Mouse (Mus musculus): ENCODE results near the gene Pvalb. TPM values are rescaled to one million over a fixed set of nuclear protein-coding genes. Genes with fewer than 3 reads are reported as not detected.

The Pvalb gene
- total RNA-seq, 2 experiments from 2014 or later = 11,172 to 13,407 TPM

DNA sequence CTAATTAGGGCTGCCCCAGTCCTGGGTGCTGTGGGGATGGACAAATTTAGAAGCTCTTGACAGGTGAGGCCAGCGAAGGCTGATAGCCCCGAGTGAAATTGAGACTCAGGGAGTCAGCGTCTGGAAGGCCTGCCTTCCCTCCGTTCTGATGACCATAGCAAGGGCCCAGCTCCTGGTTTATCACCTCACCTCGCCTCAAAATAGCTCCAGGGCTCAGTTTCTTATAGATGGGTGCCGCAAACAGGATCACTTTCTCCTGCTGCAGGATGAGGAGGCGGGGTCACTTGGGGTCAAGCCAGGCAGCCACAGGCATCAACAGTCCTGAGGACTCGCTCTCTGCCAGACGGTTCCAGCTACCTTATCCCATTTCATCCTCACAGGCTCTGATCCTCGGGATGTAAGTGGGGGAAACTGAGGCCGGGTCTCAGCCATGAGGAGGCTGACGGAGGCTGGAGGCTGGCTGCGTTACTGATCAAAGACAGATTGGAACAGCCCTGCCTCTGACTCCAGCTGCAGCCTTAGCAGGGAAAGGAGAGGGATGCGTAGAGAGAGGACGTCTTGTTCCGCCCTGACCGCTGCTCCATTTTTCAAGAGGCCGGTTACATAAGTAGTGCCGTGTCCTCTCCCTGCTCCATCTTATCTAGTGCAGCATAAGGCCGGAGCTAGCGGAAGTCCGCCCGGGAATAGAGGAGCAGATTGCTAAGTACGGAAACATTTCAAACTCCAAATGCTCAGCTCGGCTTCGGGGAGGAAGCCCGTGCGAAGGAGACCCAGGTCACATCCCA, 10.9 kb downstream of the Pvalb start:
- DNase-seq = no peak

DNA sequence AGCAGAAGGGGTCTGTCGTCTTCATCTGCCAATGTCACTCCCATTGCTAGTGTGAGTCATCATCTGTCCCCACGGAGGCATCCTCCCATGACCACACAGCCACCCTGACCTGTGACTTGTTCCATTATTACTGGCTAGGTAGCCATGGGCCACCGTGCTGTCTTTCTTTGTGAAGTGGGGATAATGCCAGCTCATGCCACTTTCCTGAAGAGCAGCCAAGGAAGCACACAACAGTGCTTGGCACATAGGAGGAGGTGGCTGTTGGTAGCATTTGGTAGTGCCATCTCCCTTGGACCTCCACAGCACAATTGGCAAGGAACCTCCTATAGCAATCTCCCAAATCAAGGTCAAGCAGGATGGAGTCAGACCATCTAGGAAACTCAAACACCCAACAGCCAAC, 11.9 kb downstream of the Pvalb start:
- no peak for DNase-seq

DNA sequence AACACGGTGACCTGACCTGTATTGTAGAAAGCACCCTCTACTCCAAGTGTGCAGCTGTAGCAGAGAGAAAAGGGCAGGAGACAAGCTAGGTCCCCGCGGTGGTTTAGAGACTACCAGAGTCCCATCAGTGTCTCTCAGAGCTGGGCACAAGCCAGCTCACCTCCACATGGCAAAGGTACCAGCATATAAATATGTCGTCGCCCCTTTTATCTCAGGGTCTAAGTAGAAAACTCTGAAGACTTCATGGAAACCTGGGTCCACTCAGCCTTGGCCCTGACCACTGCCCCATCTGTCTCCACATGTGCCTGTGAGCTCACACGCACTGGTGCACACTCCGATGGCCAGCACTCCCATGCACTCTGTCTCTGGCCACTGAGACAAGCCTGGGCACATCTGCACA, 16.6 kb downstream of the Pvalb start:
- DNase-seq = no peak

DNA sequence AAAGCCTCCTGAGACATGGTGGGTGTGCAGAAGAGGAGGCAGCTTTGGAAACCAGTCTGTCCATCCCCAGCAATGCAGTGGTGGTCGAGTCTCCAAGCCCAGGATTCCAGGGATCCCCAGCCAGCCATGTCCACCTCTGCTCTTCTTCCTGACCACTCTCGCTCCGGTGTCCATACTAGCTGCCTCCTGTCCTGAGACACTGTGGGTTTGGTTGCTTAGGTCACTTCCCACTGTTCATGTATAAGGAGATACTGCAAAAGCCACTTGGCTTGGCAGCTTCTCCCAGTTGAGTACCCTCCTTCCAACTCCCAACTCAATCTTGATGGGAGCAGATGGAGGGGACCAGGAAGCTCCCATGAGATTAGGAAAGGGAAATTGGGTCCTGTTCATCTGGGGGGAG, 17.7 kb downstream of the Pvalb start:
- no peak for DNase-seq

DNA sequence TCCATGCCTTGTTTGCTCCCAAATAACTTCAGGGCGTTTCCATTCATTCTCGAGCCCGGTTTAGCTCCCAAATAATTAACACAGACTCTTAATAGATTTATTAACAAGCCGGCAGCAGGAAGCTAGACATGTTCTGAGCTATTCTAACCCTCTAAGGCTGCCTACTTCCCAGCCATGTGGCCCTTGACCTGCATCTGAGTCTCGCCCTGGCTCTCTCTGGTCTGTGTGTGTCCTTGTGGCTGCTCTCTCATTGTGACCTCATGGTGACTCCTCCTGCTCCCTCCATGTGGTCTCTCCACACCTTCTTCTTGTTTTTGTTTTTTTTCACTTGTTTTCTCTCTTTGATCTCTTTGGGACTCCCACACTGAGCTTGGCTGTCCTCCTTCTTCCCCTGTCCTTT, 19.3 kb downstream of the Pvalb start:
- no peak for DNase-seq

DNA sequence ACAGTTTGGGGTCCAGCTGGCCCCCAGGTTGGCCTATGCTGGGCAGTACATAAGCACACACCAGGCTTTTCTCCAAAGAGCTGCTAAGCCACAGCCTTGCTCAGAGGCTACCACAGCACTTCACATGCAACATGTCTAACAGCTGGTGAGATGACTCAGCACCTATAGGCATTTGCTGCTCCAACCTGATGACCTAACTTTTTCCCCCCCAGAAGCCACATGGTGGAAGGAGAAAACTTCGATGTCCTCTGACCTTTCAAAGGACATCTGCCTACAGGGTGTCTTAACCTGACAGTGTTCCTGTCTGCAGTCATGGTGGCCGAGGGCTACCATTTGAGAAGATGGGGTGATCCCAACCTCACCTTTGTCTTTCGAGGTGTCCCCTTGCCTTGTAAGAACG, 20.6 kb downstream of the Pvalb start:
- no peak for DNase-seq

DNA sequence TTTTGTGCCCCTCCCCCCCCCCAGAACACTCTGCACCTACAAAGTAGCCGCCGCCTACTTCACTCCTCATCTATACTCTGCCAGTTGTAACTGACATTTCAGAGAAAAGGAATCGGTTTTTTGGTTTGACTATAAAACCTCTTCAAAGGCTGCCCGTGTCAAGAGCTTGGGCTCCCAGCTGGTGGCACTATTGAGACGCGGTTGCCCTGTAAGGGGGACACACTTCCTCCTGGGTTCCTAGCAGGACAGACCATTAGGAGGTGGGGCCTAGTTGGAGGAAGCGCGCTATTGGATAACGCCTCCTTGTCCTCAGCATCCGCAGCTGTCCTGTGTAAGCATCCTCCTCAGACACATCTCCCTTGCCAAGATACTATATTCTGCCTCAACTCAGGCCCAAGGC, 21.3 kb downstream of the Pvalb start:
- DNase-seq = peak; percentile 49

DNA sequence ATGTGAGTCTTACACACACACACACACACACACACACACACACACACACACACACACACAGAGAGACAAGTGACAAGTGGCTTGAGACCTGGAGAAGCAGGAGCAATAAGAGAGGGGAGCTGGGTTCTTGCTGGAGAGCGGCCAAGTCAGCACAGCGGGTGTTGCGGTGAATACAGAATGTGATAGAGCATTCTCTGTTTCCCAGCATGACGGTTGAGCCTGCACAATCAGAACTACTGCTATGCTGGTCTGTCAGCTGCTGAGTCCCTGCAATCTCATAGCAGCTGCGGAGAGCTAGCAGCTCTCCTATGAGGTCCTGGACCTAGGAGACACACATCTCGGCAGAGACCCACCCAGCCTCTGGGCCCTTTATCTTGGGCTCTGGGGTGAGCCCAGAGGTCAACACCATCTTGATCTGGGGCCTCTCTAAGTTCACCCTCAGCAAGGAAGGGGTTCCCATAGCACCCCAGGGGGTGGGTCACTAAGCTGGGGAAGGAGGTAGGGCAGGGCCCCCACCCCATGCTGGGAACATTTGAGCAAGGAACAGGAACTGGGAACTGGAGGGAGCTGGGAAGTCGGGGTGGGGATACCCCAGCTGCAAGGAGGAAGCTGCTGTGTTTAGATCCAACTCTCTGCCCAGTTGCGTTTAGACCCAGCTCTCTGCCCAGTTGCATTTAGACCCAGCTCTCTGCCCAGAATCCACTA, 24.3 kb downstream of the Pvalb start:
- peak; percentile 52 for DNase-seq

DNA sequence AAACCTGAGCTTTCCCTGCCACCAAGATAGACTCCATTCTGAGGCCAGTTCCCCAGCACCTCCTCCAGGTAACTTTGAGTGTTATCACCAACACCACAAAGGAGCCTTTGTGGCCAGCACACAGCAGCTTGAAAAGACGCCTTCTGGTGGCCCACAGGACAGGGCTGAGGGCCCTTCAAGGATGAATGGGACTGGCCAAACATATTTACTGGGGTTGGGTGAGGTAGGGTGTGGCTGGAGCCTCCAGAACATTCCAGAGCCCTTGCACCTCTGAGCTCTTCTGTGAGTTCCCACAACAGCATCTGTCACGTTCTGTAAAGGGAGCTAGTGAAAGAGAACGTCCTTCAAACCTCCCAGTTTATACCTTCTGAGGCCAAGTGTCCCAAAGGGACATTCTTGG, 26.4 kb downstream of the Pvalb start:
- no peak for DNase-seq

DNA sequence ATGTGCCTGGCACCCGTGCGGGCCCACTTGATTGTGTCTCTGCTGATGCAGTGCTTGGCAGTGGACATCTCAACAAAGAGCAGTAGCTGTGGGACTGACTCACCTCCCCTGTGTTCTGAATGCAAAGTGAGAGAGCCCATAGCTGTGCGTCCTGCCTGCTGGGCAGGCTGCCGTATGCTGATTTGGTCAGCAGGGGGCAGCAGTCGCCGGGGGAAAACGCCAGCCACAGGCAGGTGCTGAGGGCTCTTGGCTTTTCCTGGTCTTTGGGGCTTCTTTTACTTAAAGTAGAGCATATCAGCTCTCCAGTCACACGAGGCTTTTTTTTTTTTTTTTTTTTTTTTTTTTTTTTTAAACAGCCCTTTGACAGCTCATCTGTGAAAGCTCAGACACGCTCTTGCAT, 27.8 kb downstream of the Pvalb start:
- peak; percentile 86 for DNase-seq

DNA sequence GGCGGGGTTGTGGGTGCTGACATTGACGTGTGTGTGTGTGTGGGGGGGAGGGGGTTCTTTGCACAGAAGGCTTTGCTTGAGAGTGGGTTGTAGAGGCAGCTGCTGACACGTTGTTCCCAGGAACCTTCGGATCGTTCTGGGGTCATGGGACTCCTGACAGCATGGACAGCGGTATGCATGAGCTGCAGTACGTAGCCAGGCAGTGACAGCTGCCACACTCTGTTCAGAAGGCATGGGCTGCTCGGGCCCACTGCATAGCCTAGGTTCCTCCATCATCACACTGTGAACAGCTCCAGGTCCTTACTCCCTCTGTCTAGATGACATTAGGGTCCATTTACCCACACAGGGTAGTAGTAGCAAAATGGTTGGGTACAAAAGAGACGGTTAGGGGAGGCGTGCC, 28.9 kb downstream of the Pvalb start:
- no peak for DNase-seq

DNA sequence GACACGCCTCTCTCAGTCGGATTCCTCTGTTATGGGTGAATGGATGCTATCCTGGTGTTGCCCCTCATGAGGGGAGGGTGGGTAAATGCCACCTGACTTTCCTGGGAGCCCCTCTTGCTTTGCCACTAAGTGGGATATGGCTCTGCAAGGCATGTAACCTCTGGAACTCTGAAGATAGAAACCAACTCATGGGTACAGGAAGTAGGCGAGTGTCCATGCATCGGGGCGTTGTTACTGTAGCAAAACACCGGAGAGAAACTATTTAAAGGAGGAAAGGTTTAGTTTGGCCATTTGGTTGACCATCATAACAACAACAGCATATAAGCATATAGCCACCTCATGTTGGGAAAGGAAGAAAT, 31.3 kb downstream of the Pvalb start:
- DNase-seq = no peak

DNA sequence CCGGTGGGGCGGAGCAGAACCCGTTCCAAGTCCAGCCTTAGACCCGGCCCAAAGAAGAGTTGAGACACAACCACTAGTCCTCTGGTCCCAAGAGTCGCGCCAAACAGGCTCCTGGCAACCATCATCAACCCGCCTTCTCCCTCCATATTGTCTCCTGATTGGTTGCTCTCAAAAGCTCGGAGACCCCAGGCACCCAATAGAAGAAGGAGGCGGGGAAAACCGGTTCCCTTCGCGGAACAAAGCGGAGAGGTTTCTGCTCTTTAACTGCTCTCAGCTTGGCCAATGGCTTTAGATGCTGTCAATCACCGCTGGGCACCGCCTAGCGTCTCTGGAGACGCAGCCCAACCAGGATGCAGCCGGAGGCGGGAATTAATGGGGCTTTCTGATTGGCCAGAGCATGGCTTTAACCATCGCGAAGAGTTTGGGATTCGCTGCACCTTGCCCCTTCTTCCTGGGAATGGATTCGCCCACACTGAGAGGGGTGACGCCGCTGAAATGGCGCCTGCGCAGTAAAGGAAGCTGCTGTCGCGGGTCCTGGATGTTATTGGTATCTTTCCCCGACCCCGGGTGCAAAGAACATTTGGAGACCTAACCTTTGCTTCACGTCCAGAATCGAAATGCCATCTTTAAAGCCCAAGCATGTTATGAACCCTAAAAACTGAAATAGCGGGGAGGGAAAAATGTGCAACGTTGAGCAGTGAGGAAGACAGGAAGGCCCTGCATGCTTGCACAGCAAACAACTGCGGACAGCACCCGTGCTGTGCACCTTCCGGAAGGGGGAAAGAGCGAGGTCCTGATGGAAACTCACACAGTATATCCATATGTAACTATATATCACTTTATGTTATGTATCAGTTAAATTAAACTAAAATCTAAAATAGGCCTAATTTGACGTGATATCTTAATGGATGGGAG, 32.0 kb downstream of the Pvalb start, which contains the start of gene Ift27:
Ift27 (minus strand) TSS at position 136 of the 915 bp plus-strand sequence.
- DNase-seq = peak; percentile 88

DNA sequence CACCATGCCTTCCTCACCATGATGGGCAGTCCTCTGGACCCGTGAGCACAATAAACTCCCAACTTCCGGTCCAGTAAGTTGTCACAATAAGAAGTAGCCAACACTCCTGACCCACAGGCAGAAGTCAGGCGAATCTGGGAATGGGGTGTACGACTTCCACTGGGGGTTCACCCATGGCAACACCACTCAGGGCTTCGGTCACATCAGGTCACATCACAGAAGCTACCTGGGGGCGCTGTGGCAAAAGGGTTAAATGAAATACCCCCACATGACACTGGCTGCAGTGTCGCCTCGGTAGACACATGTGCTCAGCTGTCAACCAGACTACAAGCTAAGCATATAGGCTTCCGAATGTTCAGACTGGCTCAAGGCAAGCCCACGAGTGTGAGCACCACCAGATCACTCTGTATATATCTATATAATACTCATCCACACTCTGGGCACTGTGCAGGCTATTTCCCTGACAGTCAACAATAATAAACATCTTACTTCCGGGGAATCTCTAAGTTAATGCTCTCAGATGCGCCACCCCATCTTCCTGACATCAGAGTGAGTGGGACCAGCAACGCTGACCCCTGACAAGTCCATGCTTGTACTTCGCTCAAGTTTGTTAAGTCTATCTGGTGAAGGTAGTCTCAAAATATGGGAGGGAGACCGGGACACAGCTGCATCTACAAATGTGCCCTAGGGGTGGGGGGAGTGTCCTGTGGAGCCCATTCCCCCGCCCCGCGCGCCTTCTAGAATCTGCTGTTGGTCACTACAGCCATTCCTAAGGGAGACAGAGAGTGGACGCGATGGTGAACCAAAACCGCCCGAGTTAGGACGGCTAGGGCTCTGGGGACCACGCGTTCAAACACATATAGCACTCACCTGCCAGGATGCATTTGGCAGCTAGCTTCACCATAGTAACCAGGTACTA, 33.0 kb downstream of the Pvalb start:
- DNase-seq = no peak

DNA sequence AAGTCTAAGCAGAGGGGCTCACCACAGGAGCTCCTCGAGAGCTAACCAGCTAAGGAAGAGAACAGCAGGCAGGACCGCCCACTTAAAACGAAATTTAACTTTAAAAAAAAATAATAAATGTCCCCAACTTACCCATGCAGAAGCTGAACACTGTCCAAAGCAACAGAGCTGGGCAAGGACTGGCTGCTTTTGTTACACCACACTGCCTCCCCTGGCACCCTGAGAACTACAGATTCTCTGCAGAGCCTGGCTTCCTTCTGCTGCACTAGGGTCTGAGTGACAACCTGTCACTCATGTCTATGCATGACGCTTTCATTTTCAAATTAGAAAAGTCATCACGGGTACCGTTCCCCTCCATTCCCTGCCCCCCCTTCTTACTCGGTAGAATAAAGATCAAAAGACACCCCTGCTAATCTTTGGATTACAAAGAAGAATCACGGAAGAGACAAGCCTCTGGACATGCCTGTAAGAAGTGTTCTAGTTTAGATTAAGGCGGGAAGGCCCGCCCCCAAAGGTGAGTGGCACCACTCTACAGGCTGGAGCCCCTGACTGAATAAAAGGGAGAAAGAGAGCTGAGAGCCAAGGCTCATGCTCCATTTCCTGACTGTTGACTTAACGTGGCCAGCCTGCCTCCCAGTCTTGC, 33.8 kb downstream of the Pvalb start:
- no peak for DNase-seq

DNA sequence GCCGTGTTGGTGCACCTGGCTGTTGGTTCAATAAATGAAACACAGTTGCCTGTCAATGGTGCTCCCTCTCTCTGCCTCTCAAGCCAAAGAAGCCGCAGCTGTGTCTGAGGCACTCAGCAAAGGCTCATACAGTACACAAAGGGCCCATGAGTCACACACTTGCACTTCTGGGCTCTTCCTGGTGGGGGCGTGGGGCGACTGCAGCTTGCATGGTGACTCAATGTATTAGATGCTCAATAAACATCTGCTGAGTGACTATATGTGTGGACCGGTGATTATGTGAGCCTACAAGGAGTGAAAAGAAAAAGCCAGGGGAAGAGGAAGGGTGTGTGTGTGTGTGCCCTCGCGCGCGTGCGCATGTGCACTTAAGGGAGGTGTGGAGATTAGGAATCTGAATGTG, 34.5 kb downstream of the Pvalb start:
- no peak for DNase-seq

DNA sequence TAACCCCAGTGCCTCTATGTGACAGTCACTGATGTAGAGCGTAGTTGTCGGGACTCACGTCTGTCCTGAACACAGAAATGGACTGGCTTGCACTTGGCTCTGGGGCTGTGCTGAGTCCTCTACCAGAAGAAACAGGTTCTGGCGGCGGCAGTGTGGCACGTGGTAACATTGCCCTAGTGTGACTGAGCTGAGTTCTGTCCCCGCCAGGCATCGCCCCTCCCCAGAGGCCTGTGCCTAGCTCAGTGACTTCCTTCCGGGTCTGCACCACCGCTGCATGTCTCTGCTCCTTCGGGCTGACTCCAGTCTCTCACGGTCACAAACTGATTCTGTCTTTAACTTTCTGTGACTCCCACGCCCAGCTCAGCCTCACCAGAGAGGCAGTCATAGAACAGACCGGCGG, 35.5 kb downstream of the Pvalb start:
- no peak for DNase-seq

DNA sequence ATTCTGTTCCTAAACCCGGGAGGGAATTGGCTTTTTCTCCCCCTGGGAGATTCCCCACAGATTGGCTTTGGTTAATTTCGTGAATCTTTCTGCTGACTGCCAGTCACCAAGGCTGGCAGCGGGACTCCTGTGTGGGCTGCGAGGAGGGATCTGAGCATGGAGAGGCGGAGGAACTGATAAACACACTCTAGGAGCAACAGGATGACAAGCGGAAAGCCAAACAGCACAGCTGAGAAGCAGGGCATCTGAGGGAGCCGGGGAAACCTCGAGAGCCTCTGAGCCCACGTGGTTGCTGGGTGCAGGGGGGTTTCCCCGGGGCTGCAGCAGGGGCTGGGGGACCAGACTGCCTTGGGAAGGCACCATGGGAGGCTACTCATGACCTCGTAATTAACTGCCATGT, 36.6 kb downstream of the Pvalb start:
- DNase-seq = no peak

DNA sequence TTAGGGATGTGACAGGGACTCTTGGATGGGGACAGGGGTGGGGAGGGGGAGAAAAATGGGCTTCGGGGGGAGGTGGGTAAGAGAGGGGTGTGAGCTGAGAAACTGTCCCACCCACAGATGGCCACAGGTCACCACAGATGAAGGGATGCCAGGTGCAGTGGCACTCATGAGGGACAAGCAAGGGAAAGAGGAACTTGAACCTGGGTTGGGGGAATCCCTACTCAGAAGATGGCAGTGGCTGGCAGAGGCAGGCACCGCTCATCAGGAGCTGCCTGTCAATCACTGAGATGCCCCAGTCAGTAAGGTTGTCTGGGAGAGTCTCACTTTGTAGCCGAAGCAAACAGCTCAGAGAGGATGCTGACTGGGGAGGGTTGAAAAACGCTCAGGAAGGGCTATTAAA, 40.9 kb downstream of the Pvalb start:
- no peak for DNase-seq

DNA sequence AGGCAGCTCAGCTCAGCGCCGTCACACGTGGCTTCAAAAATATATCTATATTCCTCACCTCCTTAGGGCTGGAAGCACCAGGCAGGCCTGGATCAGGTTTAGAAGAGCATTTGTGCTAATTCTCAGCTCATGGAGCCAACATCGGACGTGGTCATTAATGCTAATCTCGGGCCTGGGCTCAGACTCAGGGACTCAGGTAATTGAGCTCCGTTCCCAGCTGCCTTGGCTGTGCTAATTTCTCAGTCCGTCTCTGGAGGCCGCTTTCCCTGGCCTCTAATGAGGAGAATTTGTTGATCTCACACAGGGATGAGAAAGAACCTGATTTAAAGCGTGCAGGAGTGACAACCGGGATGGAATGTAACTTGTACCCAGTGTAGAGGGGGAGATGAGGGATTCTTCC, 41.7 kb downstream of the Pvalb start:
- DNase-seq = no peak

DNA sequence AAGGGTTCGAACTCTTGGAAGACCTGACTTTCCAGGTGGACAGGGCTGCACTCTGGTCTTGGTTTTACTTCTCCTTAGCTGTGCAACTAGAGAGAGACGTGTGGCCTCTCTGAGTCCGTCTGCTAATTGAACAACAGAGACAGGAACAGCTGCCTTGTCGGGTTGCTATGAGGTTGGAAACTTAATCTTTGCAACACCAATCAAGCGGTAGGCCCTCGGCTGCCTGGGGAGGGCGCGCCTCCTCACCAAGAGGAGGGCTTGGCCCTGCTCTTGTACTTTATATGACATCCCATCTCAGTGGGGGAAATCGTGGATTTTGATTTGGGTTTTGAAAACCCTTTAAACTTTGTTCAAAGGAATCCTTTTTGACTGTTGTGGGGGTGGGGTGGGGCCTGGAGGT, 44.3 kb downstream of the Pvalb start:
- no peak for DNase-seq
